Mouse (Mus musculus) ES-Bruce4 (cell line): ENCODE results near the gene Pcnx. TPM values are rescaled to one million over a fixed set of nuclear protein-coding genes. Genes with fewer than 3 reads are reported as not detected.

Source experiments
- H3K27ac ChIP-seq: 2 replicates; pipeline ENCODE4 v1.5.1; 2012; ENCODE audit warnings: low read length, inconsistent platforms; ENCODE audit not compliant: insufficient read depth
- H3K27me3 ChIP-seq: 2 replicates; pipeline ENCODE4 v1.6.1; 2012; ENCODE audit warnings: mild to moderate bottlenecking, low read length, inconsistent platforms; ENCODE audit not compliant: control insufficient read depth, poor library complexity, insufficient read depth, severe bottlenecking
- H3K36me3 ChIP-seq: 2 replicates; pipeline ENCODE4 v1.6.1; 2012; ENCODE audit warnings: inconsistent platforms, mild to moderate bottlenecking, low read length, moderate library complexity; ENCODE audit not compliant: control insufficient read depth, poor library complexity, insufficient read depth, severe bottlenecking
- H3K4me1 ChIP-seq: one replicate; pipeline ENCODE4 v1.8.1; 2011; ENCODE audit warnings: low read length; ENCODE audit not compliant: control insufficient read depth, insufficient read depth
- H3K4me3 ChIP-seq: 2 replicates; pipeline ENCODE4 v1.5.1; 2011; ENCODE audit warnings: low read depth, mild to moderate bottlenecking, low read length
- H3K9ac ChIP-seq: 2 replicates; pipeline ENCODE4 v1.6.1; 2012; ENCODE audit warnings: low read depth, mild to moderate bottlenecking, inconsistent platforms; ENCODE audit not compliant: poor library complexity, severe bottlenecking
- H3K9me3 ChIP-seq: replicated peaks from 2 replicates; pipeline ENCODE4 v1.6.1; 2012; ENCODE audit warnings: mild to moderate bottlenecking, low read length, inconsistent platforms; ENCODE audit not compliant: control insufficient read depth, poor library complexity, insufficient read depth, severe bottlenecking
- CTCF ChIP-seq: IDR thresholded peaks from one replicate; pipeline ENCODE4 v1.8.1; 2011; ENCODE audit warnings: low read depth, low read length
- EP300 ChIP-seq: IDR thresholded peaks from 2 replicates; pipeline ENCODE4 v1.6.1; 2011; ENCODE audit warnings: low read depth, low read length; ENCODE audit not compliant: insufficient read depth
- POLR2A ChIP-seq: IDR thresholded peaks from one replicate; pipeline ENCODE4 v1.8.1; 2011; ENCODE audit warnings: low read length; ENCODE audit not compliant: insufficient read depth
- polyA plus RNA-seq: library from polyadenylated mRNA; stranded (reverse); fragments of >200 nt; gene quantifications from 2 replicates; pipeline ENCODE4 v1.2.4, GENCODE M21; 2011; ENCODE audit warnings: low read depth; ENCODE audit not compliant: missing spikeins, insufficient read depth, insufficient read length

Gene Pcnx
- polyA plus RNA-seq, 1 experiment: 18.5 TPM

DNA sequence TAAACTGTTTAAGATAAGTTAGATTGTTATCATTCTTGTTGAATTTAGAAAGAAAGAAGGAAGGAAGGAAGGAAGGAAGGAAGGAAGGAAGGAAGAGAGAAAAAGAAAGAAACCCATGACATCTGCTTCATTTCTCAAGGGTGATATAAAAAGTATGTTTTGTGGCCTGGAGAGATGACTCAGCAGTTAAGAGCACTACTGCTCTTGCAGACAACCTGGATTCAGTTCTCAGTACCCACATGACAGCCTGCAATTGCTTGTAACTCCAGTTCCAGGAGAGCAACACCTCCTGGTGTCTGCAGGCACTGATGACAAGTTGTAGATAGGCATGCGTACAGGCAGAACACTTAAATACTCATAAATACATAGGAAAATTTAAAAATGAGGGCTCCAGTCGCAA is 105.6 kb downstream of the Pcnx start:
- TF ChIP-seq CTCF (no peak), EP300 (no peak), POLR2A (no peak)
- Histone ChIP-seq H3K27me3 (no peaks in the 10 kb centered on the region), H3K9ac (no peak overlapping the region), H3K4me1 (no peaks in the 10 kb centered on the region), H3K9me3 (no peaks in the 10 kb centered on the region), H3K27ac (no peak overlapping the region), H3K4me3 (no peak overlapping the region), H3K36me3 (no peaks in the 10 kb centered on the region)

- H3K36me3 ChIP-seq: no peaks in the 10 kb centered on the region
- H3K27ac ChIP-seq: no peak overlapping the region
- no peaks in the 10 kb centered on the region for H3K9me3 ChIP-seq
- no peaks in the 10 kb centered on the region for H3K27me3 ChIP-seq
- no peak overlapping the region for H3K4me3 ChIP-seq
- no peaks in the 10 kb centered on the region for H3K4me1 ChIP-seq
- no peak overlapping the region for H3K9ac ChIP-seq
- no peak for TF ChIP-seq POLR2A
Measured at GRCm38 (mm10) chr12:81971042-81971883, 111.4 kb downstream of the Pcnx start.

DNA sequence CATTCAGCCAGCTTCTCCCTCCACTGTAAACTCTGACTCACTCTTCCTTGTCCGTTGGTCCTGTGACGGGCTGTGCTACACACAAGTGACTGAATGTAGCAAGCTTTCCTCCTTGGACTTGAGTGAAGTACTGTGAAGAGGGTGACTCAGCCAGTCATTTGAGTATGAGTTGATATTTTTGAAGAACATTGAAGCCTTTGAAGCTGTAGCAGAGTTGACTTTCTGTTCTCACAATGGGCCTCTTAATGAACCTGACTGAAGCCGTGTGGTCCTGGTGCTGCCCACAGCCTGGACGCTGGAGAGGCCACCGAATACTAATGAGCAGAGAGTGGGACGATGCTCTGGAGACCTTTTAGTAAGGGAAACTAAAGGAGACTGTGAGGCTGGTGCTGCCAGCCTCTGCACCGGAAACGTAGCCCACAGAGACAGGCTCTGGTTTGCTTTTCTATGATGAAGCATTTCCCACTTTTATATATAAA is 112.1 kb downstream of the Pcnx start:
- no peaks in the 10 kb centered on the region for H3K9me3 ChIP-seq
- no peaks in the 10 kb centered on the region for H3K36me3 ChIP-seq
- no peak overlapping the region for H3K27ac ChIP-seq
- H3K4me3 ChIP-seq: no peak overlapping the region
- H3K4me1 ChIP-seq: no peaks in the 10 kb centered on the region
- TF ChIP-seq CTCF (no peak), POLR2A (no peak), EP300 (no peak)
- H3K27me3 ChIP-seq: no peaks in the 10 kb centered on the region
- H3K9ac ChIP-seq: no peak overlapping the region

- no peak overlapping the region for H3K27ac ChIP-seq
- H3K36me3 ChIP-seq: no peaks in the 10 kb centered on the region
- H3K27me3 ChIP-seq: no peaks in the 10 kb centered on the region
- no peak overlapping the region for H3K4me3 ChIP-seq
- TF ChIP-seq EP300: no peak
- TF ChIP-seq POLR2A: no peak
- TF ChIP-seq CTCF: no peak
- no peaks in the 10 kb centered on the region for H3K4me1 ChIP-seq
- H3K9ac ChIP-seq: no peak overlapping the region
- no peaks in the 10 kb centered on the region for H3K9me3 ChIP-seq
Measured at GRCm38 (mm10) chr12:81974806-81975205, 115.0 kb downstream of the Pcnx start.

DNA sequence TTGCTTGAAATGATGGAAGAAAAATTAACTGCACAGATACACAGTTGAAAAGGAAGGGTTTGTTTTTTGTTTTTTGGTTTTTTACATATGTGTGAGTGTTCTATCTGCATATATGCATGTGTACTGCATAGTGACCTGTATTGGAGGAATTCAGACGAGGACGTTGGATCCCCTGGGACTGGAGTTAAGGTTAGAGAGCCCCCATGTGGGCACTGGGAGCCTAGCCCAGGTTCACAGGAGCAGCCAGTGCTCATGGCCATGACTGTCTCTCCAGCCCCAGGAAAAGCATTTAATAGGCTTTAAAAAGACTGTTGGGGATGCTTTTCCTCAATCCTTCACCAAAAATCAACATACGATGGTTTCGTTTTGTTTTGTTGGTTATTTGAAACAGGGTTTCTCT is 117.5 kb downstream of the Pcnx start:
- no peaks in the 10 kb centered on the region for H3K9me3 ChIP-seq
- TF ChIP-seq CTCF (peak; percentile 34), EP300 (no peak), POLR2A (no peak)
- H3K4me1 ChIP-seq: no peaks in the 10 kb centered on the region
- peaks cover 3% of the 10 kb centered on the region; the same call in 1 of the 2 replicates for H3K36me3 ChIP-seq
- H3K27ac ChIP-seq: no peak overlapping the region
- H3K4me3 ChIP-seq: no peak overlapping the region
- H3K9ac ChIP-seq: no peak overlapping the region
- no peaks in the 10 kb centered on the region for H3K27me3 ChIP-seq

DNA sequence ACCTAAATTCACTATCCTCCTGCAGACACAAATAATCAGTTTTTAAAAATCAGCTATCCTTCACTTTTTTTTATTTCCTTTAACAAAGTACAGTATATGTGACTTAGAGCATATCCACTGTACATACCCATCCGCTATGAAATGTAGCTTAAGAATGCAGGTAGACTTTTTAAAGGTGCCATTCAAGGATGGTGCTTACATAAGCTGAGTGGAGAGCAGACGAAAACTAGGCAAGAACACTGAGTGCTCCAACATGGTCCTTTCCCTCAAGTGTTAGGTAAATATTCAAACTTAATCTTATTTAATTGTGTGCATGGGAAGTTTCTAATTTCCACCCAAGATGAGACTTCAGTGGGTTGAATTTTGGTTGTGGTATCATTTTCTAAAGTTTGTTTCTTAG is 119.5 kb downstream of the Pcnx start:
- H3K9me3 ChIP-seq: no peaks in the 10 kb centered on the region

More for the DNA sequence above, 119.5 kb downstream of the Pcnx start:
- H3K36me3 ChIP-seq: peaks cover 5% of the 10 kb centered on the region; the same call in 1 of the 2 replicates
- TF ChIP-seq CTCF (no peak), EP300 (no peak), POLR2A (no peak)
- H3K27ac ChIP-seq: no peak overlapping the region
- H3K4me3 ChIP-seq: no peak overlapping the region
- H3K9ac ChIP-seq: no peak overlapping the region
- H3K27me3 ChIP-seq: no peaks in the 10 kb centered on the region
- H3K4me1 ChIP-seq: no peaks in the 10 kb centered on the region
